Mouse (Mus musculus) gastrocnemius, adult 2 months (tissue): Measurements from ENCODE around the gene Orc5. TPM values are rescaled to one million over a fixed set of nuclear protein-coding genes. Genes with fewer than 3 reads are reported as not detected.

Experiments
- DNase-seq: peaks from one replicate; pipeline ENCODE4 v3.0.0; 2022
- H3K27ac ChIP-seq: fragments of 200-600 bp; 2 replicates; pipeline ENCODE4 v1.8.1; 2022; ENCODE audit warnings: mild to moderate bottlenecking
- H3K4me3 ChIP-seq: fragments of 200-600 bp; 2 replicates; pipeline ENCODE4 v1.8.1; 2022; ENCODE audit warnings: mild to moderate bottlenecking, moderate library complexity
- CTCF ChIP-seq: fragments of 200-600 bp; IDR thresholded peaks from 2 replicates; pipeline ENCODE4 v1.8.1; 2022; ENCODE audit warnings: antibody characterized with exemption, mild to moderate bottlenecking, moderate library complexity
- intact Hi-C: fragments of 180-260 bp; cut with DNase I; formaldehyde crosslinking; loops from one replicate; pipeline ENCODE4 v1.15.1; 2025
- total RNA-seq, 2 experiments: library from RNA; stranded (reverse); gene quantifications; 2 replicates each; pipeline ENCODE4 v1.2.3; 2021

The Orc5 gene
- total RNA-seq, 2 experiments from 2014 or later = 7.1 to 8.7 TPM

DNA sequence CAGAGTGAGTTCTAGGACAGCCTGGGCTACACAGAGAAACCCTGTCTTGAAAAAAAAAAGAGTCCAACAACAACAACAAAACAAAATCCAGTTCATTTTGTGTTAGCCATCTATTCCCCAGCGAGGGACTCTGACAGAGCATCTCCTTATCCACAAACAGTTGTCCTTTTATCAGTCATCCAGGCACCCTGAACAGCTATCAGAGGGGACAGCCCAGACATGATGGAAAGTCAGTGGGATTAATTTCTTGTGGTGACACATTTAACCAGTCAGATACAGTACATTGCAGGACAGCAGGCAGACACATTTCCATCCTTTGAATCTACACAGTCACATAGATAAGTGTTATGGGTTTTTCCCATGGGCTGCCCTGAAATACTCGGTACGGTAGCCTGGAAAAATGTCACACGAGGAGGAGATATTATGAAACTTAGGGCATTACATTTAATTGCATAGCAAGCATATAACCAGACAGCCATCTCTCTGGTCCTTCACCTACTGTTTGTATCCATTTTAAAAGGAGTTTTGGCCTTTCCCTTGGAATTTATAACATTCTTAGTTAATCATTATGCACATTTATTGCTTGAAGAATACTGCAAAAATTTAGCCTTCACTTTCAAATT, 7.4 kb upstream of the Orc5 start:
- Histone ChIP-seq H3K4me3 (no peak overlapping the region), H3K27ac (no peak overlapping the region)
- intact Hi-C loops = no loop called here
- no peak for DNase-seq
- TF ChIP-seq CTCF = no peak

DNA sequence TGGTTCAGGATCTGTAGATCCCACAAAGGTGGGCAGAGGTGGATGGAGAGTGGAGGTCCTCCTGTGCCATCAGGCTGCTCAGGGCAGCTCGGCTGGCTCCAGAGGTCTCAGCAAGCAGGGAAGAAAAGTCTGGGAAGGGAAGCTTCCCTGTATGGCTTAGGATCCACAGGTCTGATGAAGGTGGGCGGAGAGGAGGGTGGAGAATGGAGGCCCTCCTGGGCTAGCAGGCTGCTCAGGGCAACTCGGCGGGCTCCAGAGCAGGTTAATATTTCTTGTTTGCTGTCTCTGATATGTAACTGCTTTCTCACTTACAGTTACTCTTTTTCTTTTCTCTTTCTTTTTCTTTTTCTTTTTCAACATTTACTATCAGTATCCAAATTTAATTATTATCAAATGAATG, 6.5 kb upstream of the Orc5 start:
- intact Hi-C loops = no loop called here
- H3K4me3 ChIP-seq = no peak overlapping the region

DNA sequence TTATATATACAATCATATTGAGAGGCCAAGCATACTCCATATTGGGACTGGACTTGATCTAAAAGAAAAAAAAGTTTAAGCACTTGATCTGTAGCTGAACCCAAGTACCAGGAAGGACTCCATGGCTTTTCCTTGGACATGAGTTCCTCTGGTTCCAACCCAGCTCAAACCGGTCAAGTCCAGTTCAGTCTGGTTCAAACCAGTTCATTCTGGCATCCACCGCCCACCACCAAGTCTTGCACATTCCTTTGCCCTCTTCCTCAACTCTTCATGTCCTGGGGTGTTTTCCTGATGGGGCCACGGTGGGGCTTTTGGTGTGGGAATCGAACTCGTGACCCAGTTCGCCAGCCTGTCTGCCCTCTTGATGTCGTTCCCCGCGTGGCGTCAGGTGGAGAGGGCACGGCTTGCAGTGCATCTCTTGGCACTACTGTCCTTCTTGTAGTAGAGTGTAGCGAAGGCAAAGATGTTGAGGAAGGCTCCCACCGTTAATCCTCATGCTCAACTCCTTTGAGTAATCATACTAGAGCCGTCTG, 2.1 kb upstream of the Orc5 start:
- DNase-seq = no peak
- TF ChIP-seq CTCF = no peak
- Histone ChIP-seq H3K4me3 (no peak overlapping the region), H3K27ac (no peak overlapping the region)
- intact Hi-C loops = no loop called here

More for the DNA sequence above, 6.5 kb upstream of the Orc5 start:
- H3K27ac ChIP-seq = no peak overlapping the region
- no peak for DNase-seq
- no peak for TF ChIP-seq CTCF

DNA sequence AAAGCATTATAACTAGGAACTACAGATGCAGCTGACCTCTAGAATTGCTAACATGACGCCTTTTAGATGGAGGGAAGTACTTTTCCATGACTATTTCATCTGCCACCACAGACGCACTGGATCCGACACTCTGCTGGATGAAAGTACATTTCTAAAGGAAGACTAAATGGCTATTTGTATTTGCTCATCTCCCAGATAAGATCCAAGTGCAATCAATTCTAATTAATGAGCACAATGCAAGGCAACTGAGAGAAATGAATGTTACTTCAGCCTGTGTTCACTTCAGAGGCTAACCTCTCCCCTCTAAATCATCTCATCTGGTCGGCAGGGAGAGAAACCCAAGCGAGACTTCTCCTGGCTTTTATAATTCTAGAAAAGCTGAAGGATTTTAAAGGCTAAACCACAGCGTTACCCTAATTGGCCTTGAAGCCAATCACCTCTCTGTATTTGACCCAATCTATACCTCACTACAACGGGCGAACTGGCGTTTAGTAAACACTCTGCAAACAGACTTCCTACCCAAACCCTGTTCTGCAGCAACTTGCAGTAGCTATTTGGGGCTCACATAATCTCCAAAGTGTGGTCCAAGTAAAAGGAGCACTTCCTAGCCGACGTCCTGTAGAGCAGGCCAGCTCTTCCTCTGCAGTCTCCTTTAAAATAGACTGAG, 730 bp downstream of the Orc5 start:
- no peak for TF ChIP-seq CTCF
- peak overlapping the region; percentile 94 for H3K27ac ChIP-seq
- DNase-seq = no peak
- H3K4me3 ChIP-seq = peak overlapping the region; percentile 95
- intact Hi-C loops = no loop called here

DNA sequence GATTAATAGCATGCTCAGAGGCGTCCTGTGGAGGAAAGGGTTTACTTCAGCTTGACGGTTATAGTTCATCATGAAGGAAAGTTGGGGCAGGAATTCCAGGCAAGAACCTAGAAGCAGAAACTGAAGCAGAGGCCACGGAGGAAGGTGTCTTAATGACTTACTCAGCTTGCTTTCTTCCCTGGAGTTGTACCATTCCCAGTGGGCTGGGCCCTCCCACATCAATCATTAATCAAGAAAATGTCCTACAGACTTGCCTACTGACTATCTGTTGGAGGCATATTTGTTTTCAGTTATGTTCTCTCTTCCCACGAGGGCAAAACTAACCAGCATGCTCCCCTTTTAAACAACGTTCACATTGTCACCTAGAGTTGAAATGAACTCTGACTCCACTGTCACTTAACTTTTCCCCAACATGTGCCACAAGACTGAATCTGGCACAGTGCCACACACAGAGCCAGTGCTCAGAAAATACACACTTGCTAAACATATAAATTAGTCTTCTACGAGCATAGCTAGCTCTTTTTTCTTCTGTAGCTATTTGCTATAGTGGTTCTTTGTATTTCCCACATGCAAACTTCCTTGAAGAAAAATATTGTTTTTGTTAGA, 1.6 kb downstream of the Orc5 start:
- Histone ChIP-seq H3K4me3 (no peak overlapping the region), H3K27ac (no peak overlapping the region)
- no peak for TF ChIP-seq CTCF
- DNase-seq = no peak
- intact Hi-C loops = no loop called here

DNA sequence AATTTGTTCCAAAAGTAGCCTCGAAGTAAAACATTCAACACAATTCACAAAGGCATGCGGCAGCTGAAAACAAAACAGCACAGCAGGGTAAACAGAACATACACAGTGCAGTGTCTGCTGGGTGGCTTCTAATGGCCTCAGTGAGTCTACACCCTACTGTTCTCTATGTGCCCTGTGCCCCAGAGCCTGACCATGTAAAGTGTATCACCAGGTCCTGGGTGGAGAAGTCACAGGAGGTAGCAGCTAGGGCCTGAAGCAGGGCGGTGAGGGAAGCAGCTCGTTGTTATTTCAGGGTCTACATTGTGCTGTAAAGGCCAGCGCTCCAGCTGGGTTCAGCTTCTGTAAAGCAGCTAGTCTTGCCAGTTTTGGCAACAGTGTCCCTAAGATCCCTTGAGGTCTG, 3.7 kb downstream of the Orc5 start:
- no peak overlapping the region for H3K4me3 ChIP-seq
- no peak overlapping the region for H3K27ac ChIP-seq
- DNase-seq = no peak
- no peak for TF ChIP-seq CTCF
- intact Hi-C loops = no loop called here

DNA sequence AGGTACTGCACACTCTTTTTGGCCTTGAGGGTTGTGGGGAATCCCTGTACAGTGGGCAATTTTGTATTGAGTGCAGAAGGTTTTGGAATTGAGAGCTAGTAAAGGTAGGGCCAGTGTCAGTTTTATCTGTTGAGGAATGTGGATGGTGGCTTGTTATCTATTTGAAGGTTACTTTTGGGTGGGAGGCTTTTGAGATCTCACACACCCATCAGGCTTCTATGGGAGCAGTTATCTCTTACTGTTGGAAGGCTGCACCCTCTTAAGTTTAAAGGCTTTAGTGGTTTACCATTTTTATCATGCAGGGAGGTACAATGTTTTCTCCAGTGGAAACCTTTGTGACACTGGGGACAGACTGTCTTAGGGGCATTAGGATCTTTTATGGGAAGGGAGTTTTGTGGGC, 4.9 kb downstream of the Orc5 start:
- no peak for DNase-seq
- H3K4me3 ChIP-seq = no peak overlapping the region
- no peak for TF ChIP-seq CTCF
- no peak overlapping the region for H3K27ac ChIP-seq
- intact Hi-C loops = no loop called here

DNA sequence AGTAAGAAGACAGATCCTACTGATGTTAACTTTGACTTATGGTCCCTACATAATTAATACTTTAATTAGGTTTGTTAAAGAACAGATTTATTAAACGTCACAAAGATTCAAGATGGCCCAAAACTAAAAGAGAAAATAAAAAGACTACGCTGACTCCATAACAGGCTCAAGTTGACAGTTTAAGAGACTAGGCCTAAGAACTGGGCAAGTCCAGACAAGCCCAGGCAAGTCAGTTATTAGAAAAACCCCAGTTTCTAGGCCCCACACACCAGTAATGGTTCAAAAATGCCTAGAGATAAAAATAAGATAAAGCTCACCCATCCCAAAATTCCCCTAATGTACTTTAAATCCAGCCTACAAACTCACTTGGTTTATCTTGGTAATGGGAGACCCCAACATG, 7.6 kb downstream of the Orc5 start:
- intact Hi-C loops = no loop called here

DNA sequence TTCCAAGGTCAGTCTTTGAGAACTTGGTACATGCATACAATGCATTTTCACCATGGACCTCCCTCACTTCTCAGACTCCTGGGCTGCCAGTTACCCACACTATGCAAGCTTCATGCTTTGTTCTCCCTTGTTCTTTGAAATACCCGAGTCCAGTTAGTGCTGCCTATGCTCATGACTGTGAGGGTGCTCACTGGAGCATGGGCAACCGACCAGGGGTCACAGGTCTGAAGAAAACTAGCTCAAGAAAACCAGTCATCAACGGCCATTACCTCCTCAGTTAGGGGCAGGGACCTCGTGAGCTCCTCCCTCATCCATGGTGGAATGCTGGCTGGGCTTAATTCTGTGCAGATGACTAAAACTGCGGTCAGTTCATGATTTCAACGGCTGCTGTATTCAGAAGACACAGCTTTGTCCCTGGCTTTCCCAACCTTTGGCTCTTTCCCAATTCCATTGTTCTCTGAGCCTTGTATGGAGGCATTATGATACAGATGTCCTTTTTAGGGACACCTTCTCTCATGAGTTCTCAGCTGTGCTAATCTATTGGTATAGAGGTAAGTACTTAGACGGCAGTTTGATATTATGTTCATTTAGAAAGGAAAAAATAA, 11.1 kb downstream of the Orc5 start:
- no peak for DNase-seq
- Histone ChIP-seq H3K27ac (no peak overlapping the region), H3K4me3 (no peak overlapping the region)
- intact Hi-C loops = no loop called here
- TF ChIP-seq CTCF = no peak

More for the DNA sequence above, 7.6 kb downstream of the Orc5 start:
- no peak for DNase-seq
- no peak for TF ChIP-seq CTCF
- H3K27ac ChIP-seq = no peak overlapping the region
- H3K4me3 ChIP-seq = no peak overlapping the region

DNA sequence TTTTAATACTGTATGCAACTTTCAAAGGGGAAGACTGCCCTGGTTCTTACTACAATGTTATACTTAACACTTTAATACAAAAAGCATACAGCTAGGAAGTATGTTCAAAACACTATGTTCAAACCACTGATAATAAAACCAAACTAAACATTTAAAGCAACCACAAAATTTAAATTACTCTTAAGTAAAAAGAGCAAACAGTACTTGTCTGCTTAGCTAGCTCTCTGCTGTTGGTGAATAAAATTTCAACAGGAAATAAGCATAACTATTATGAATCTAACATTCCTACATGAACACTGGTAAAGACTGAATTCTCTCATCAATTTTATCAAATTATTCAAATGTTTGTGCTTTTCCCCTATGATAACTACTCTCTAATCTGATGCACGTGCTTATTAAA, 13.5 kb downstream of the Orc5 start:
- TF ChIP-seq CTCF = no peak
- Histone ChIP-seq H3K4me3 (no peak overlapping the region), H3K27ac (no peak overlapping the region)
- intact Hi-C loops = no loop called here
- DNase-seq = no peak

DNA sequence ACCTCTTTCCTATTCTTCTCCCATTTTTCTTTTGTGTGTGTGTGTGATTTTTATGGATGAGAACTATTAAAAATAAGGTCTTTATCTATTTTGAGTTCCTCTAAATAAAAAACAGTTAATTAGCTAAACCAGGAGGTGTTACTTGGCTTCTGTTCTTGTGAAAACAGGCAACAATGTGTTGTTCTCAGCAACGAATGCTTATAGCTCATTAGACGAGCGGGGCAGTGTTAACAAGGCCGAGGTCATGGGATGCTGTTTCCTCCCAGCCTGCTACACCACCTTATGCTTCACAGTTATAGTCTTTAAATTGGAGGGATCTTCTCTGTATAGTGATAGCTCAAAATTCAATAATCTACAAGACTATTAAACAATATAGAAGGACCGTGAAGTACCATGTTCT, 17.7 kb downstream of the Orc5 start:
- intact Hi-C loops = no loop called here
- no peak overlapping the region for H3K27ac ChIP-seq
- H3K4me3 ChIP-seq = no peak overlapping the region
- TF ChIP-seq CTCF = no peak
- DNase-seq = no peak

DNA sequence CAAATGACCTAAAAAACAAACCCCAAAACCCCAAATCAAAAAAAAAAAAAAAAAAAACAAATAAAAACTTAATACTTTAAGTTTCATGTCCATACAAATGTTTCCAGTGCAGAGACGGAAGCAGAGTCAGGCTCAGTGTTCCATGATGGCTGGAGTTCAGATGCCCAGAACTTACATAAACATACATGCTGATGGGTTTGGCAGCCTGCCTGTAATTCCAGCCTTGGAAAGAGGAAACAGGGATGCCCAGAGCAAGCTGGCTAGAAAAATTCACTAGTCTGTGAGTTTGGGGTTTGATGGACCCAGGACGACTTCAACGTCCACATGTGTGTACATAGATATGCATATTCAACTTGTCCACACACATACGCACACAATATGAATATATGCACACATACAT, 27.6 kb downstream of the Orc5 start:
- Histone ChIP-seq H3K27ac (no peak overlapping the region), H3K4me3 (no peak overlapping the region)
- no peak for TF ChIP-seq CTCF
- DNase-seq = no peak
- intact Hi-C loops = no loop called here

DNA sequence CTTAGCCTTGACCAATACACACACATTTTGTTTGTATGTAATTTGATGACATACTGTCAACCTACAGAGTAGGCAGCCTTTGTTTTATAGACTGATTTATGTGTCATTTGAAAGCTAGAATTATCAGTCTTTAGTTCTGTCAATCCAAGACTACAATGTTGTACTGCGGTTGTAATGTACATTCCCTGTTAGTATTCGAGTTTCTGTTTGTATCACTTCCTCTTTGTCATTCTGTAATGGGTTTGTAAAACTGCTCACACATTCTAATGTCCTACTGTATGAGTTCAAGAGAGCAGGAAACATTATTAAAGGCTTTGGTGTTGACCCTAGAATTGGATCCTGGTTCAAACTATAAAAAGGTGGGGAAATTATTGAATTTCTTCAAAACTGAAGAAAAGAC, 30.5 kb downstream of the Orc5 start:
- TF ChIP-seq CTCF = no peak
- Histone ChIP-seq H3K27ac (no peak overlapping the region), H3K4me3 (no peak overlapping the region)
- intact Hi-C loops = loop anchor here (5.0 kb wide), 1 partner anchor 532 kb away; no protein-coding TSS in a partner anchor
- no peak for DNase-seq
